Mouse (Mus musculus) liver, embryonic 12.5 days (tissue): ENCODE results near the gene Crat. TPM values are rescaled to one million over a fixed set of nuclear protein-coding genes. Genes with fewer than 3 reads are reported as not detected.
"Not testable (repeated sequence)": the region's sequence is repeated elsewhere in the genome, so short reads cannot be mapped to it uniquely, and the experiment has no call there.

Source experiments
- ATAC-seq: fragments of 200-750 bp; cut with Nextera tagmentation; 2 replicates; pipeline ENCODE4 v1.8.0; 2017; ENCODE audit warnings: moderate number of reproducible peaks, mild to moderate bottlenecking, moderate library complexity
- H3K27ac ChIP-seq: fragments of 300-500 bp; sonication (generic); 2 replicates; pipeline ENCODE4 v1.5.1; 2016; ENCODE audit warnings: mild to moderate bottlenecking
- H3K27me3 ChIP-seq: fragments of 300-500 bp; sonication (generic); replicated peaks from 2 replicates; pipeline ENCODE4 v1.6.1; 2016; ENCODE audit warnings: mild to moderate bottlenecking, moderate library complexity
- H3K36me3 ChIP-seq: fragments of 300-500 bp; sonication (generic); 2 replicates; pipeline ENCODE4 v1.6.1; 2016; ENCODE audit warnings: mild to moderate bottlenecking, moderate library complexity
- H3K4me1 ChIP-seq: fragments of 300-500 bp; sonication (generic); 2 replicates; pipeline ENCODE4 v1.6.1; 2016
- H3K4me2 ChIP-seq: fragments of 300-500 bp; sonication (generic); 2 replicates; pipeline ENCODE4 v1.6.1; 2016; ENCODE audit warnings: mild to moderate bottlenecking, moderate library complexity
- H3K4me3 ChIP-seq: fragments of 300-500 bp; sonication (generic); 2 replicates; pipeline ENCODE4 v1.5.1; 2016; ENCODE audit warnings: mild to moderate bottlenecking, moderate library complexity
- H3K9ac ChIP-seq: fragments of 300-500 bp; sonication (generic); 2 replicates; pipeline ENCODE4 v1.6.1; 2016; ENCODE audit warnings: mild to moderate bottlenecking, moderate library complexity
- H3K9me3 ChIP-seq: fragments of 300-500 bp; sonication (generic); replicated peaks from 2 replicates; pipeline ENCODE4 v1.6.1; 2016; ENCODE audit warnings: mild to moderate bottlenecking, moderate library complexity
- WGBS: fragments of 180-500 bp; shearing (Covaris S2); methylation state at CpG from one replicate; pipeline ENCODE4 v1.1.7; 2016; ENCODE audit not compliant: insufficient replicate concordance; 5-methylcytosine and 5-hydroxymethylcytosine counted together
- polyA plus RNA-seq: library from polyadenylated mRNA; unstranded; fragments of >200 nt; fragmentation: Nextera tagmentation; extraction: Ambion mirVana; gene quantifications from 2 replicates; pipeline ENCODE4 v1.2.1, GENCODE M21; 2016

The Crat gene
- polyA plus RNA-seq, 1 experiment from 2014 or later = 28.6 TPM

DNA sequence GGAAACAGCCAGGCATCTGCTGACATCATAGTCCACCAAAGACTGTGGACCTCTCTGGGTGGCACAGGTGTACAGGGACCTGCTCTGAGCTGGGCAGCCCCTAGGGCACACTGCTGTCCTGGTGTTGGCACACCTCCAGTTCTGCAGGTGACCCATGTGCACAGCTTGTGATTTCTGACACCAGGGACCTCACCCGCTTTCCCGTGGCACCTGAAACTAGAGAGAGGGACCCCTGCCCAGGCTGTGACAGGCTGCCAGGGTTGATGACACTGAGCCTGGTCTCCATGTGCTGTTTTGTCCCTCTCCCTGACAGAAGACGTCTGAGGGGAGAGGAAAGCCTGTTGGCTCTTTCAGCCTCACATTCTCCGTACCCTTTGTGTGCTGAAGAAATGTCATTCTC, 22.2 kb upstream of the Crat start:
- ATAC-seq = no peak
- Histone ChIP-seq H3K27ac (no peak overlapping the region), H3K4me1 (peaks cover 58% of the 10 kb centered on the region), H3K27me3 (no peaks in the 10 kb centered on the region), H3K4me3 (no peak overlapping the region), H3K36me3 (peaks cover 99% of the 10 kb centered on the region), H3K9me3 (no peaks in the 10 kb centered on the region), H3K4me2 (no peak overlapping the region), H3K9ac (no peak overlapping the region)
- 76% methylated on average over 4 of the region's 4 CpGs for WGBS

GRCm38 (mm10) chr2:30436809-30437208, 21.2 kb upstream of the Crat start:
- no peaks in the 10 kb centered on the region for H3K9me3 ChIP-seq
- no peaks in the 10 kb centered on the region for H3K27me3 ChIP-seq
- H3K36me3 ChIP-seq = peaks cover 99% of the 10 kb centered on the region
- H3K27ac ChIP-seq = no peak overlapping the region
- H3K9ac ChIP-seq = no peak overlapping the region
- peaks cover 49% of the 10 kb centered on the region for H3K4me1 ChIP-seq
- no peak for ATAC-seq
- 88% methylated on average over 4 of the region's 4 CpGs for WGBS
- no peak overlapping the region for H3K4me3 ChIP-seq
- H3K4me2 ChIP-seq = no peak overlapping the region

DNA sequence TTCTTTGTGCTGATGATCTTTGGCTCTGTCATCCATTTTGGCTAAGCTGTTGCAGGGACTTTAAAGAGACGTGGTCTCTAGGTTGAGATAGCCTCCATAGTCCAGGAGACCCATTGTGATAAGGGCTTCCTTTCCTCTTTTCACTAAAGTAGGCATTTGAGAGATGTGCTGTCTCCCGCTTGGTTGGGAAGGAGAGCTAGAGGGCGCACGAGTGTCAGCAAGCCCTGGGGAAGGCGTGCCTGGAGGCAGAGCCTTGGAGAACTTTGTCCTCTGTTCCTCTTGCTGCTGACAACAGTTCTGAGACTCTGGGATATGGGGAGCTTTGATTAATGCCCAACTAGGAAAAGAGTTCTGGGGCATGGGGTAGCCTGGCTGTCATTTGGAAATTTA, 20.5 kb upstream of the Crat start:
- whole genome bisulfite sequencing = 80% methylated on average over 5 of the region's 5 CpGs
- ATAC-seq = no peak
- Histone ChIP-seq H3K36me3 (peaks cover 99% of the 10 kb centered on the region), H3K27ac (no peak overlapping the region), H3K4me1 (peaks cover 42% of the 10 kb centered on the region), H3K27me3 (no peaks in the 10 kb centered on the region), H3K4me3 (no peak overlapping the region), H3K4me2 (no peak overlapping the region), H3K9me3 (no peaks in the 10 kb centered on the region), H3K9ac (no peak overlapping the region)

GRCm38 (mm10) chr2:30435326-30436155, 19.9 kb upstream of the Crat start:
- H3K27ac ChIP-seq = peak overlapping the region; percentile 70
- H3K4me1 ChIP-seq = peaks cover 36% of the 10 kb centered on the region
- no peaks in the 10 kb centered on the region for H3K9me3 ChIP-seq
- 0 out of 2 replicates have a peak overlapping the region, but pooled peaks have one; percentile 27 for H3K9ac ChIP-seq
- H3K27me3 ChIP-seq = no peaks in the 10 kb centered on the region
- H3K4me3 ChIP-seq = no peak overlapping the region
- peak; percentile 69 for ATAC-seq
- WGBS = 36% methylated on average over 5 of the region's 5 CpGs
- H3K36me3 ChIP-seq = peaks cover 100% of the 10 kb centered on the region
- peak overlapping the region; percentile 32 for H3K4me2 ChIP-seq

DNA sequence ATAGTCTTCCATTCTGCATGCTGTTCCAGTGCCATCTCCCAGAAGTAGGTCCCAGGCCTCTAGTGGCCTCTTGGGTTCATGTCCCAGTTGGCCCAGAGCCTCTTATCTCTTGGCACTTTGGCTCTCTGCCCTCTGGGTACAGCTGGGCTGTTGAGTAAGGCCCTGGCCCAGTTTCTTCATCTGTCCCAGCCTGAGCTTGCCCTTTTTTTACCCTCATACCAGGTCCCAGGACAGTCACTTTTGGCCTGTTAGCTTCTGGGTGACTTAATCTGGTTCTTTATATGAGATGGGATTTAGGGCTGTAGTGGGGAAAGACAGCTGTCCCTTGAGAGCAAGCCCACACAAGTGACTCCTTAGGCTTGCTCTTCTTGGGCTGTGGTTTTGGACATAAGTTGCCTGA, 13.5 kb upstream of the Crat start:
- Histone ChIP-seq H3K9ac (no peak overlapping the region), H3K9me3 (no peaks in the 10 kb centered on the region), H3K36me3 (peaks cover 85% of the 10 kb centered on the region), H3K27me3 (no peaks in the 10 kb centered on the region), H3K4me1 (peaks cover 5% of the 10 kb centered on the region), H3K4me2 (no peak overlapping the region), H3K27ac (no peak overlapping the region), H3K4me3 (no peak overlapping the region)
- ATAC-seq = no peak

DNA sequence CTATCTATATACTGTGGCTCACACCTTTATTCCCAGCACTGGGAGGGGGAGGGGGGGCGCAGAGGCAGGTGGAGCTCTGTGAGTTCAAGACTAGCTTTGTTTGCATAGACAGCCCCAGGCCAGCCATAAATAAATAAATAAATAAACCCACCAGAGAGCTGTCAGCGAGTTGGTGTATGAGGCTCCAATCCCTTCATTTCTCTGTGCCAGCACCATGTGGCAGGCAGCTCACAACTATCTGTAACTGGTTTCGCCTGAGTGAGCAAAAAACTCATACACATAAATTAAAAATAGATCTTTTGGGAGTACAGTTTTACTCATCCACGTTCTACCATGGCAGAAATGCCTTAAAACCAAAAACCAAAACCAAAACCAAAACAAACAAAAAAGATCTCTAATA, 5.8 kb upstream of the Crat start:
- Histone ChIP-seq H3K27me3 (no peaks in the 10 kb centered on the region), H3K4me3 (no peak overlapping the region), H3K9me3 (no peaks in the 10 kb centered on the region), H3K27ac (no peak overlapping the region), H3K9ac (no peak overlapping the region), H3K36me3 (peaks cover 53% of the 10 kb centered on the region), H3K4me2 (no peak overlapping the region), H3K4me1 (peaks cover 64% of the 10 kb centered on the region)
- no peak for ATAC-seq
- 78% methylated on average over 4 of the region's 4 CpGs for WGBS

GRCm38 (mm10) chr2:30419112-30419511, 3.5 kb upstream of the Crat start:
- Histone ChIP-seq H3K4me2 (peak overlapping the region; percentile 93), H3K27me3 (no peaks in the 10 kb centered on the region), H3K4me1 (peaks cover 73% of the 10 kb centered on the region), H3K9ac (peak overlapping the region; percentile 100), H3K9me3 (no peaks in the 10 kb centered on the region), H3K36me3 (peaks cover 45% of the 10 kb centered on the region), H3K27ac (peak overlapping the region; percentile 97), H3K4me3 (peak overlapping the region; percentile 98)
- 32% methylated on average over 10 of the region's 10 CpGs for WGBS
- ATAC-seq = no peak

DNA sequence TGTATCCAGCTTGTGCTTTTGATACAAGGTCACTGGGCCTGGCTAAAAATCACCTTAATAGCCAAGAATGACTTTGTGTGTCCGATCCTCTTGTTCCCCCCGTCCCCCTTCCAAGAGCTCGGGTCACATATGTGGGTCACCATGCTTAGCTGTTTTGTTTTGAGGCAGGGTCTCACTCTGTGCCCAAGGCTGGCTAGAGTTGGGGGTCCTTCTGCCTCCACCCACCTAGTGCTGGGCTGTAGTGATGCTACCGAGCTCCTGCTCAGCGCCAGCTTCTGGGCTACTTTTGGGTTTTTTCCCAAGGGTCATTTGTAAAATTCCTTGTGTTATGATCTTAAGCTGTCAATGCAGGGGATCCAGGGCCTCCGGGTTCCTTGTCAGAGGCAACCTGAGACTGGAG, 2.6 kb upstream of the Crat start:
- H3K9me3 ChIP-seq = no peaks in the 10 kb centered on the region
- peaks cover 38% of the 10 kb centered on the region for H3K36me3 ChIP-seq
- no peaks in the 10 kb centered on the region for H3K27me3 ChIP-seq
- WGBS = 64% methylated on average over 6 of the region's 6 CpGs
- H3K4me1 ChIP-seq = peaks cover 75% of the 10 kb centered on the region
- peak overlapping the region; percentile 93 for H3K4me2 ChIP-seq
- no peak for ATAC-seq
- H3K9ac ChIP-seq = peak overlapping the region; percentile 100
- H3K4me3 ChIP-seq = peak overlapping the region; percentile 98
- peak overlapping the region; percentile 97 for H3K27ac ChIP-seq

- Histone ChIP-seq H3K27me3 (no peaks in the 10 kb centered on the region), H3K27ac (peak overlapping the region; percentile 97), H3K9ac (peak overlapping the region; percentile 100), H3K36me3 (peaks cover 38% of the 10 kb centered on the region), H3K4me1 (peaks cover 76% of the 10 kb centered on the region), H3K9me3 (no peaks in the 10 kb centered on the region), H3K4me2 (peak overlapping the region; percentile 93), H3K4me3 (peak overlapping the region; percentile 98)
- peak; percentile 75 for ATAC-seq
- WGBS = 31% methylated on average over 5 of the region's 5 CpGs
Observed at GRCm38 (mm10) chr2:30417595-30418165, 2.1 kb upstream of the Crat start.

DNA sequence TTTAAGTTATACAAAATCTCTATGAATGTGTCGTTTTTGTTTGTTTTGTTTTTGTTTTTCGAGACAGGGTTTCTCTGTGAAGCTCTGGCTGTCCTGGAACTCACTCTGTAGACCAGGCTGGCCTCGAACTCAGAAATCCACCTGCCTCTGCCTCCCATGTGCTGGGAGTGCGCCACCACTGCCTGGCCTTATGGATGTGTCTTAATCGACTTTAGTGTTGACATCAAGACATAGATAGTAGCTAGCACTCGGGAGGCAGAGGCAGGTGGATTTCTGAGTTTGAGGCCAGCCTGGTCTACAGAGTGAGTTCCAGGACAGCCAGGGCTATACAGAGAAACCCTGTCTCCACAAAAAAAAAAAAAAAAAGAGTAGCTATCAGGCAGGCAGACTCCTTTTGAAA, 1.5 kb upstream of the Crat start:
- not testable (repeated sequence) for H3K9me3 ChIP-seq, ATAC-seq, H3K27me3 ChIP-seq
- WGBS = 33% methylated on average over 6 of the region's 6 CpGs
- Histone ChIP-seq H3K27ac (peak overlapping the region; percentile 97), H3K4me1 (peaks cover 73% of the 10 kb centered on the region), H3K4me3 (peak overlapping the region; percentile 98), H3K36me3 (peaks cover 38% of the 10 kb centered on the region), H3K9ac (peak overlapping the region; percentile 100), H3K4me2 (peak overlapping the region; percentile 93)

DNA sequence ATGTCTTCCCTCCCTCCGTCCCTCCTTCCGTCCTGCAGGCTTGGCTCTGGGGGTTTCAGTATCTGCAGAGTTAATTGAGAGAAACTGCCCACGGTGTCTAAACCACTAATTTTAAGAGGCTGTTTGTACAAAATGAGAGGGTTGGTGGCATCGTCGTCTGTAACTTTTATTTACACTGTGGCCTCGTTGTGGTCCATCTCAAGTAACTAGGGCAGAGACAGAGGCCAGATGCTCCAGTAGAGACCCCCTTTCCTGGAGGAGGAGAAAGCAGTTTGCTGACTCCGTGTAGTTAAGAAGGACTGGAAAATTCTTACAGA, 994 bp upstream of the Crat start:
- Histone ChIP-seq H3K36me3 (peaks cover 37% of the 10 kb centered on the region), H3K27me3 (no peaks in the 10 kb centered on the region), H3K9me3 (no peaks in the 10 kb centered on the region), H3K4me3 (peak overlapping the region; percentile 98), H3K4me2 (peak overlapping the region; percentile 93), H3K27ac (peak overlapping the region; percentile 97), H3K4me1 (peaks cover 70% of the 10 kb centered on the region), H3K9ac (peak overlapping the region; percentile 100)
- ATAC-seq = no peak
- WGBS = 0% methylated on average over 7 of the region's 7 CpGs

- peaks cover 33% of the 10 kb centered on the region for H3K36me3 ChIP-seq
- under 1% methylated on average over 63 of the region's 67 CpGs for WGBS
- no peaks in the 10 kb centered on the region for H3K27me3 ChIP-seq
- H3K27ac ChIP-seq = peak within 1 kb of the TSS; percentile 97
- peak within 1 kb of the TSS; percentile 100 for H3K9ac ChIP-seq
- H3K4me1 ChIP-seq = peaks cover 64% of the 10 kb centered on the region
- peak; percentile 69 for ATAC-seq
- H3K4me2 ChIP-seq = peak within 1 kb of the TSS; percentile 93
- peak within 1 kb of the TSS; percentile 98 for H3K4me3 ChIP-seq
- H3K9me3 ChIP-seq = no peaks in the 10 kb centered on the region
Observed at GRCm38 (mm10) chr2:30415936-30416648, 479 bp upstream of the Crat start, which contains the start of gene Ptpa. TSS of gene Ptpa (plus strand) at chr2:30416039.
